Mouse (Mus musculus) myocyte (in vitro differentiated cells): ENCODE results near the gene Gdpd5.

ENCODE experiments used
- CEBPB ChIP-seq: IDR thresholded peaks from 2 replicates; pipeline ENCODE4 v1.6.1; 2011; ENCODE audit warnings: mild to moderate bottlenecking, moderate library complexity; ENCODE audit not compliant: poor library complexity, insufficient read depth, severe bottlenecking
- MAX ChIP-seq: IDR thresholded peaks from one replicate; pipeline ENCODE4 v1.6.1; 2011; ENCODE audit warnings: low read depth, mild to moderate bottlenecking, control low read depth
- POLR2A ChIP-seq: IDR thresholded peaks from one replicate; pipeline ENCODE4 v1.6.1; 2011; ENCODE audit warnings: low read depth, mild to moderate bottlenecking, control low read depth, moderate library complexity; ENCODE audit not compliant: insufficient read length
- USF1 ChIP-seq: IDR thresholded peaks from one replicate; pipeline ENCODE4 v1.6.1; 2011; ENCODE audit warnings: low read depth, mild to moderate bottlenecking, control low read depth, moderate library complexity

GRCm38 (mm10) chr7:99356244-99356930, 24.8 kb upstream of the Gdpd5 start:
- TF ChIP-seq MAX: no peak
- TF ChIP-seq USF1: no peak
- TF ChIP-seq CEBPB: peak; percentile 67
- no peak for TF ChIP-seq POLR2A
